Mouse (Mus musculus) forebrain, embryonic 11.5 days (tissue): ENCODE measurements around the gene Trmt10b. TPM values are rescaled to one million over a fixed set of nuclear protein-coding genes. Genes with fewer than 3 reads are reported as not detected.

Source experiments
- ATAC-seq: fragments of 200-750 bp; cut with Nextera tagmentation; replicated peaks from 2 replicates; pipeline ENCODE4 v1.8.0; 2017; ENCODE audit warnings: moderate TSS enrichment; ENCODE audit not compliant: low FRiP score
- DNase-seq: peaks from one replicate; pipeline ENCODE4 v3.0.0-alpha.2; 2017; ENCODE audit warnings: low spot score
- H3K27ac ChIP-seq: fragments of 300-500 bp; sonication (generic); 2 replicates; pipeline ENCODE4 v1.5.1; 2014; ENCODE audit warnings: low read depth, low read length
- H3K27me3 ChIP-seq: fragments of 300-500 bp; sonication (generic); 2 replicates; pipeline ENCODE4 v1.6.1; 2014; ENCODE audit warnings: mild to moderate bottlenecking, low read length, mixed read lengths; ENCODE audit not compliant: control insufficient read depth, insufficient read depth
- H3K36me3 ChIP-seq: fragments of 300-500 bp; sonication (generic); 2 replicates; pipeline ENCODE4 v1.6.1; 2014; ENCODE audit warnings: mild to moderate bottlenecking, low read length, moderate library complexity, mixed read lengths; ENCODE audit not compliant: control insufficient read depth, insufficient read depth
- H3K4me1 ChIP-seq: fragments of 300-500 bp; sonication (generic); replicated peaks from 2 replicates; pipeline ENCODE4 v1.6.1; 2014; ENCODE audit warnings: low read length, mixed read lengths; ENCODE audit not compliant: control insufficient read depth, insufficient read depth
- H3K4me2 ChIP-seq: fragments of 300-500 bp; sonication (generic); 2 replicates; pipeline ENCODE4 v1.6.1; 2014; ENCODE audit warnings: low read depth, mild to moderate bottlenecking, low read length, moderate library complexity, mixed read lengths; ENCODE audit not compliant: severe bottlenecking
- H3K4me3 ChIP-seq: fragments of 300-500 bp; sonication (generic); 2 replicates; pipeline ENCODE4 v1.5.1; 2014; ENCODE audit warnings: low read depth, low read length
- H3K9ac ChIP-seq: fragments of 300-500 bp; sonication (generic); 2 replicates; pipeline ENCODE4 v1.6.1; 2014; ENCODE audit warnings: low read length
- H3K9me3 ChIP-seq: fragments of 300-500 bp; sonication (generic); 2 replicates; pipeline ENCODE4 v1.6.1; 2016; ENCODE audit warnings: low read length, mixed read lengths; ENCODE audit not compliant: control insufficient read depth
- WGBS: fragments of 180-500 bp; shearing (Covaris S2); extraction: QIAGEN DNeasy Blood & Tissue Kit; methylation state at CpG from one replicate; pipeline ENCODE4 v1.1.7; 2014; 5-methylcytosine and 5-hydroxymethylcytosine counted together
- polyA plus RNA-seq: library from polyadenylated mRNA; unstranded; fragments of >200 nt; fragmentation: Nextera tagmentation; extraction: Ambion mirVana; gene quantifications from 2 replicates; pipeline ENCODE4 v1.2.1, GENCODE M21; 2014

The Trmt10b gene
- polyA plus RNA-seq, result 14.1 and 15.4 TPM in 2 replicates

- Histone ChIP-seq H3K4me2 (peak within 1 kb of the TSS; percentile 94), H3K9me3 (no peaks in the 10 kb centered on the region), H3K9ac (peak within 1 kb of the TSS; percentile 68), H3K4me3 (peak within 1 kb of the TSS; percentile 85), H3K4me1 (no peaks in the 10 kb centered on the region; the same call in 1 of the 2 replicates), H3K27ac (no peak within 1 kb of the TSS), H3K36me3 (no peaks in the 10 kb centered on the region; the same call in 1 of the 2 replicates), H3K27me3 (no peaks in the 10 kb centered on the region)
- WGBS, result 20% methylated on average over 27 of the region's 27 CpGs
- peak; percentile 77 for DNase-seq
- ATAC-seq, result peak; percentile 66; the same call in 1 of the 2 replicates
Observed at GRCm38 (mm10) chr4:45296662-45297564, at the start of gene Trmt10b. Gene Trmt10b (plus strand): TSS chr4:45297127.

GRCm38 (mm10) chr4:45251265-45251664 is 45.7 kb upstream of the Trmt10b start:
- Histone ChIP-seq H3K36me3 (no peaks in the 10 kb centered on the region), H3K4me3 (no peak overlapping the region), H3K4me2 (no peak overlapping the region), H3K9ac (no peak overlapping the region), H3K27me3 (no peaks in the 10 kb centered on the region), H3K4me1 (peaks cover 14% of the 10 kb centered on the region), H3K9me3 (no peaks in the 10 kb centered on the region), H3K27ac (no peak overlapping the region)
- ATAC-seq (no peak), DNase-seq (no peak)
- 37% methylated on average over 8 of the region's 8 CpGs for WGBS

- H3K36me3 ChIP-seq, result no peaks in the 10 kb centered on the region
- H3K27ac ChIP-seq, result no peak overlapping the region
- H3K4me3 ChIP-seq, result no peak overlapping the region
- DNase-seq (peak; percentile 58), ATAC-seq (peak; percentile 46; the same call in 1 of the 2 replicates)
- WGBS, result 39% methylated on average over 9 of the region's 9 CpGs
- H3K9me3 ChIP-seq, result no peaks in the 10 kb centered on the region
- no peak overlapping the region for H3K9ac ChIP-seq
- no peaks in the 10 kb centered on the region for H3K27me3 ChIP-seq
- H3K4me1 ChIP-seq, result peaks cover 14% of the 10 kb centered on the region
- H3K4me2 ChIP-seq, result no peak overlapping the region
Observed at GRCm38 (mm10) chr4:45252861-45253262, 44.1 kb upstream of the Trmt10b start.

GRCm38 (mm10) chr4:45253839-45254601 is 42.9 kb upstream of the Trmt10b start:
- ATAC-seq, result 0 out of 2 replicates have a peak, but pooled peaks have one; percentile 27
- H3K36me3 ChIP-seq, result no peaks in the 10 kb centered on the region
- DNase-seq, result no peak
- H3K4me2 ChIP-seq, result no peak overlapping the region
- peaks cover 14% of the 10 kb centered on the region for H3K4me1 ChIP-seq
- H3K27me3 ChIP-seq, result no peaks in the 10 kb centered on the region
- WGBS, result 34% methylated on average over 11 of the region's 11 CpGs
- no peaks in the 10 kb centered on the region for H3K9me3 ChIP-seq
- H3K4me3 ChIP-seq, result no peak overlapping the region
- no peak overlapping the region for H3K27ac ChIP-seq
- no peak overlapping the region for H3K9ac ChIP-seq

- Histone ChIP-seq H3K4me3 (no peak overlapping the region), H3K9ac (no peak overlapping the region), H3K4me1 (peaks cover 3% of the 10 kb centered on the region), H3K9me3 (no peaks in the 10 kb centered on the region), H3K27ac (no peak overlapping the region), H3K27me3 (no peaks in the 10 kb centered on the region), H3K36me3 (no peaks in the 10 kb centered on the region), H3K4me2 (no peak overlapping the region)
- no peak for ATAC-seq
- 67% methylated on average over 4 of the region's 4 CpGs for WGBS
- no peak for DNase-seq
Observed at GRCm38 (mm10) chr4:45259232-45259832, 37.6 kb upstream of the Trmt10b start.

GRCm38 (mm10) chr4:45261551-45261950 is 35.4 kb upstream of the Trmt10b start:
- no peaks in the 10 kb centered on the region for H3K36me3 ChIP-seq
- no peak for ATAC-seq
- no peak overlapping the region for H3K27ac ChIP-seq
- H3K4me2 ChIP-seq, result no peak overlapping the region
- 92% methylated on average over 4 of the region's 4 CpGs for WGBS
- H3K4me3 ChIP-seq, result no peak overlapping the region
- H3K9me3 ChIP-seq, result no peaks in the 10 kb centered on the region
- no peaks in the 10 kb centered on the region for H3K4me1 ChIP-seq
- no peak for DNase-seq
- no peaks in the 10 kb centered on the region for H3K27me3 ChIP-seq
- H3K9ac ChIP-seq, result no peak overlapping the region

GRCm38 (mm10) chr4:45267883-45268282 is 29.0 kb upstream of the Trmt10b start:
- no peak overlapping the region for H3K9ac ChIP-seq
- no peak for DNase-seq
- 82% methylated on average over 3 of the region's 3 CpGs for WGBS

GRCm38 (mm10) chr4:45271041-45271452 is 25.9 kb upstream of the Trmt10b start:
- Histone ChIP-seq H3K4me3 (no peak overlapping the region), H3K9me3 (no peaks in the 10 kb centered on the region), H3K36me3 (no peaks in the 10 kb centered on the region), H3K9ac (no peak overlapping the region), H3K27me3 (no peaks in the 10 kb centered on the region), H3K27ac (no peak overlapping the region), H3K4me2 (no peak overlapping the region), H3K4me1 (no peaks in the 10 kb centered on the region)
- peak; percentile 52 for DNase-seq
- no peak for ATAC-seq
- 88% methylated on average over 10 of the region's 10 CpGs for WGBS

More at GRCm38 (mm10) chr4:45267883-45268282, 29.0 kb upstream of the Trmt10b start:
- Histone ChIP-seq H3K4me1 (no peaks in the 10 kb centered on the region), H3K36me3 (no peaks in the 10 kb centered on the region), H3K4me2 (no peak overlapping the region), H3K9me3 (no peaks in the 10 kb centered on the region), H3K27ac (no peak overlapping the region), H3K4me3 (no peak overlapping the region), H3K27me3 (no peaks in the 10 kb centered on the region)
- no peak for ATAC-seq
